Mouse (Mus musculus) layer of hippocampus, postnatal 36 days (tissue): ENCODE measurements around the gene Id2. TPM values are rescaled to one million over a fixed set of nuclear protein-coding genes. Genes with fewer than 3 reads are reported as not detected.
A peak's percentile ranks its signal among the peaks of the same experiment; 100 is the strongest.

ENCODE experiments used
- DNase-seq, 2 experiments: peaks; one replicate each; pipeline ENCODE4 v3.0.0; 2022
- total RNA-seq, 2 experiments: library from RNA; stranded (reverse); gene quantifications; 2 replicates each; pipeline ENCODE4 v1.2.3; 2021

Id2 gene
- total RNA-seq, 2 experiments from 2014 or later = 94.5 to 109 TPM

DNA sequence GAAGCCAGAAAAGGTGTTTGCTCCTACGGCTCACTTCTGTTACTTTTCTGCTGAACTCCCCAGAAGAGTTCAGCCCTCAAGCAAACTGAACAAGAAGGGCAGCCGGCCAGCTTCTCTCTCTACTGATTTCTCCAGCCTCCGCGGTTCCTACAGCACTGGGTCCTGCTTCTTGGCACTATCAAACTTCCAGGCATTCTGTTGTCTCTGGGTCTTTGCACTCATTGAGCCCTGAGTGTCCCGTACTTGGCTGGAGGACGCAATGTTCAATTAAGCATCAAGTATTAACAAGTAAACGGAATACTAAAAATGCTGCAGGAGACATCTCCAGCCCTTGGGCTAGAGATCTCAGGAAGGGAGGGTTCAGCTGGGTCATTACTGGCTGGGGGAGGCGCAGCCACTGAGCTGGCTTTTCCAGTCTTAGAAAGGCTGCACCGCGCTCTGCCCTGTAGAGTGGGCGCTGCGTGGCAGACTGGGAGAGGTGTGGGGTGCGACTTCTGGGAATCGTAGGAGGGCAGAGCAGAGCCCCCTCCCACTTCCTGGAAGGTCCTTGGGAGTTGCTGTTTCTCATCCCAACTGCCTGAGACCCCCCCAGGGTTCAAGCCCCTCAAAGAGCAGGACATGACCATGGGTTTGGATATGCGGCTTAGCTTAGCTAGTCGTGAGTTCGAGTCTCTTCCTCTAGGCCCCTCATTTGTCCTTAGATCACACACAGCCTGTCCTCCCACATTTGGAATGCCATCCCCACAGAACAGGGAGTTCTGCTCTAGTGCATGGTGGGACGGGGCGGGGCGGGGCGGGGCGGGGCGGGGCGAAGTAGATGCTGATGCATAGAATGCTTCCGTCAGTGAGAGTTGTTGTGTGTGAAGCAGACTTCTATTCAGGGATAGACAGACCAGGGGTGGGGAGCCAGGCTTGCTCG, 13.4 kb downstream of the Id2 start:
- DNase-seq = no peak

DNA sequence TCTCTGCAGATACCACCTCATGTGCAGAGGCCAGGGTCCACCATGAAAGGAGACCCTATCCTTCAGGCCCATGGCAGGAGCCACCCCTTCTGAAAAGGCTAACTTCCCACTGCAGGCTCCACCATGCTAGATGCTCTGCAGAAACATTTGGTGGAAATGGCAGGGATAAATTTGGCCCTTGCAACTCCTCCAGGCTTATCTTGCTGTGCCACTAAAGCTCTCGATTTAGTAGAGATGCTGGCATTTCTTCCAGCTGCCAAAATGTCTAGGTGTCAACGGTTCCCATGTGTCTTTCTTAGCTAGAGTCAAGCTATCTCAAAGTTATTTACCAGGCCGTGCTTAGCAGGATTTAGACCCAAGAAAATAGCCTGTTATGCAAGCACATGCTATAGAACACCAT, 22.6 kb downstream of the Id2 start:
- no peak for DNase-seq

DNA sequence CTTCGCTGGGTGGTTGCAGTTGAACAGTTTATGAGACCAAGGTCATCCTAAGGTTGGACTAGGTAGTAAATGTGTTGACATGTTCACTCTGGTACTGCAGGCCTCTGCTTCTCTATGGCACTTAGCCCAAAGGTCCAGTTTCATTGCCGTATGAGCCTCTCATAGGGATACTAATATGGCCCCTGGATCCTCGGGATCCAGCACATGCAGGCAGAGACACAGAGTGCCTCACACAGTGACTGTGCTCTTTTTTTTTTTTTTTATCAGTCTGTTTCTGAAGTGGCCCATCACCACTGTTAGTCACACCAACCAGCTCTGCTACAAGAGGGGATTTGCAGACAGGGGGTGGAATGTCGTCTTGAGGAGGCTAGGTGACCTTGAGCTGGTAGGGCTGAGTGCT, 23.6 kb downstream of the Id2 start:
- no peak for DNase-seq

DNA sequence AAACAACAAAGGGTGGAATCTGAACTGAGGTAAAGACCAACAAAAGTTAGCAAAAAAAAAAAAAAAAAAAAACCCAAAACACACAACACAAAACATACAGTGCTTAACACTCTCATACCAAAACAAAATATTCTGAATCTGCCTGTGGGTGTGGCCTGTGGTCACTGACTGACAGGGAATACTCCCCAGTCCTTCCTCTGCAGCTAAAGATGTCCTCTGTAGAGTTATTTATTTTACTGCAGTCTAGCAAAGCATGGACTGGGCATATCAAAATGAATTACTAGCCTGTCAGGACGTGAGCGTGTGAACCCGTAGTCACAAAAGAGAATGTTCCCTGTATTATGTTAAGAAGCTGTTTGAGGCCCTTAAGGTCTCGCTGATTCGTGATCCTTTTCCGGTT, 34.7 kb downstream of the Id2 start:
- no peak for DNase-seq

DNA sequence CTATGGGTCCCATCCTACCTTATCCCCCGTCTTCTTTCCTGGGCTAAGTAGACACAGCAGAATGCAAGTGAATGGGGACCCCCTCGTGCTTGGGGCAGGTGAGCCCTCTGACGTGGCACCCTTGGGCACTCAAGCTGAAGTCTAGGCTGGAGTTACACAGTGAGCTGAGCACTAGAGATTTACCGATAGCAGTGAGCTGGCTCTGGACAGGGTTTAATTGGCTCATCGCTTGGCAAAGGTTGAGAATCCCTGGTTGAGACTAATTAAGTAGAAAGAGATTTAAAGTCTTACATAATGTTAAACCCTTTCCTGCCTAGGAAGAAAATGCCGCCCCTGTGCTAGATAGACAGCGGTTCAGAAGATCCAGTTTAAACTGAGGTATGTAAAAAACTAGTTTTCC, 36.0 kb downstream of the Id2 start:
- no peak for DNase-seq

DNA sequence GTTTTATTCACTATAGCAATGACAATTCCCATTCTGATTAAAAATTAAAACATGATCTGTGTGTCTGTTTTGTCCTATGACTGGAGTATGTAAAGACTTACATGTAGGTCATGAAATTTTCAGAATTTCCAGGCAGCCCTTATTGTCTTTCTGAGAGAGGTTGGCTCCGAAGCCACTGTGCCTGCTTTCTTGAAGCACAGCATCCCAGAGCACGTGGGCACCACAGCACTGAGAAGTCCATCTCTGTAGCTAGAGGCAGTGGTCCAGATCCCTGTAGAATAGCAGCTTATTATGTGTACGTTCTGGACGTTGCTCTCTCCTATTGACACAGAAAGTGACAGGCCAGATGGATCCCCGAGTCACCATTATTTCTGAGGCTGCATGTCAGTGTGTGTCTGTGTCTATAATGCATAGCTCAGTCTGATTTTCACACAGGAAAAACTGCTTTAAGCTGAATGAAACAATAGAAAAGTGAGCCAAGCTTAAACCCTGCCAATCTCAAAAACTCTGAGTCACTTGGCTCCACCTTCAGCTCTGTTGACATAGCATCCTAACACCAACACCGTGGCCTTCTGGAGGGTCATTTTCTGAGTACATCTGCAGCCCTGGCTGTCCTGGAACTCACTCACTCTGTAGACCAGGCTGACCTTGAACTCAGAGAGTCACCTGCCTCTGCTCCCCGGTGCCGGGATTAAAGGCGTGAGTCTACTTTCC, 37.3 kb downstream of the Id2 start:
- DNase-seq = peak in 1 of 2 experiments; percentile 18

DNA sequence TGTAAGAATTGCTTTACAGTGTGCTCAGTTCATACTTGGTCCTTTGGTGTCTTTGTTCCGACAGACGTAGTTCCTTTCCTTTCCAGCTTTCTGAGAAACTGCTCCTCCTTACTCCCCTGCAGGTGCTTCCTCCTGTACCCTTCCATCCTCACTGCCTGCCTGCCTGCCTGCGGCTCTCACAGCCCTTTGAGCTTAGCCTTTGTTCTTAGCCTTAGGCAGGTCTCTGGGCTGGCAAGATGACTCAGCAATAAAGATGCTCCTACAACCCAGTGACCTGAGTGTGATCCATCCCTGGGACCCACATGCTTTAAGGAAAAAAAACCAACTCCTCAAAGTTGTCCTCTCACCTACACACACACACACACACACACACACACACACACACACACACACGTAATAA, 42.0 kb downstream of the Id2 start:
- no peak for DNase-seq

DNA sequence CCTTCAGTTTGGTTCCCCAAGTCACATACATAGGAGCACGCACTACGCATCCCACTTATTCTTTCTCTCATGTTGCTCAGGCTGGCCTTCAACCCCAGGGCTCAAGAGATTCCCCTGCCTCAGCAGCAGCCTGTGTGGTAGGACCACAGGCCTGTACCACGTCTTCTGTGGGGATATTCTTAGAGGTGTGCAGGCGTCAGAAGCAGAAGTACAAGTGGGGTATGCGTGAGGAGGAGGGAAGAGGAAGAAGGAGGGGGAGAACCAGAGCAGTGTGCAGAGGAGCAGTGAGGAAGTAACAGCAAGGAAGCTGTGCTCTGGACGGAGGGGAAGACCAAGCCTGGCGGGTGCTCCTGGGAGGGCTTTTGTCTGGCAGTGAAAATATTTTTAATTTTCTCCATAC, 42.4 kb downstream of the Id2 start:
- DNase-seq = no peak

DNA sequence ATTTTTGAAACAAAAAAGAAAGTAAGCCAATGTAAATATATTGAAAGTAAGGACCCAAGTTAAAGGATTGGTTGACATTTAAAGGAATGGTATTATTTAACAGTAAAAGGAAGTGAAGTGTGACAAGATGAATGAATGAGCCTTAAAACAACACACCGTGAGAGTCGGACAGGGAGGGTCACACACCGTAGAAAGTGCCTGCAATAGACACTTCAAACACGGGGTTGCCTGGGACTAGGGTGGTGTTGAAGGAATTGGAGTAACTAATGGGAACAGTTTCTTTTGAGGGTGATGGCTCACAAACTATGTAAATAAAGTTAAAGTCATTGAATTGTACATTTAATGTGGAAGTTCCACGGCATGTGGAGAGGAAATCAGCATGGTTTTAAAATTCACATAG, 47.7 kb downstream of the Id2 start:
- no peak for DNase-seq

DNA sequence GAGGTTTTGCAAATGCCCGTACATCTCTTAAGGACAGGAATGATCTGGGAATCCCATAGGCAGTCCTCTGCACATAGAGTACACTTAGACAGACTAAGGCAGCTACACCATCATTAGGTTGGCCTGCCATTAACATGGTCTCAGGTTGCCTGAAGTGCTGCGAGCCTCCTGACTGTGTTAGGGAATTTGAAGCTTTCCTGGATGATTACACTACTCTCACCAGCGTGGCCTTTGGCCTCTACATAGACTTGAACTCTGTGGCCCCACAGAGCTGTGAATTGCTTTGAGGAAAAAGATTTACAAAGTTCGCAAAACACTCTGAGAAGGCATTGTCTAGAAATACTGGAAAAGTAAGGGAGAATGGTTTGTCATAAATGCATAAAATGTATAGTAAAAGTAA, 52.4 kb downstream of the Id2 start:
- no peak for DNase-seq

DNA sequence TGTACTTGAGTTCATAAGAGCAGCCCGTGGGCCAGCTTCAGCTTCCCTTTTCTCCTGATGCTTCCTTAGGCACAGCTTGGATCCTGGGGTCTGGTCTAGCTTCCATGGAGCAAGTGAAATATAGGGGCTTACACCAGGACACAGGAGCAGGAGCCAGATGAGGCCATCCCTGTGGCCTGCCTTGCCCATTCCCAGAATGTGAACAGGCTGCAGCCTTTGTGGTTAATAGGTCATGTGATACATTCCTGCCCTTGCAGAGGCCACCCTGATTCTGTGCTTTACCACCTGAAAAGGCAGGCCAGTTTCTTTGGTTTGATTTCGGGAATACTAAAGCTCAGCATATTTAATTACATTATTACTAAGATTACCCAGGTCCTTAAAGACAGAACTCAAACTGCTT, 52.9 kb downstream of the Id2 start:
- DNase-seq = no peak

Other genes with a start within 250 kb of the Id2 start
- gene Kidins220, start 122.2 kb downstream of the Id2 start, total RNA-seq = 100 to 1,000 TPM; 364 to 366 TPM